Mouse (Mus musculus) embryonic facial prominence, embryonic 14.5 days (tissue): ENCODE data around the gene Upf3b. TPM values are rescaled to one million over a fixed set of nuclear protein-coding genes. Genes with fewer than 3 reads are reported as not detected.

Experiments used
- ATAC-seq: fragments of 200-750 bp; cut with Nextera tagmentation; 2 replicates; pipeline ENCODE4 v1.8.0; 2017; ENCODE audit warnings: low read depth, moderate number of reproducible peaks, moderate TSS enrichment
- DNase-seq: peaks from one replicate; pipeline ENCODE4 v3.0.0-alpha.2; 2015; ENCODE audit warnings: low spot score
- H3K27ac ChIP-seq: fragments of 300-500 bp; sonication (generic); replicated peaks from 2 replicates; pipeline ENCODE4 v1.5.1; 2014; ENCODE audit warnings: low read depth, mild to moderate bottlenecking, low read length, moderate library complexity
- H3K27me3 ChIP-seq: fragments of 300-500 bp; sonication (generic); replicated peaks from 2 replicates; pipeline ENCODE4 v1.6.1; 2014; ENCODE audit warnings: low read length; ENCODE audit not compliant: control insufficient read depth, insufficient read depth
- H3K36me3 ChIP-seq: fragments of 300-500 bp; sonication (generic); 2 replicates; pipeline ENCODE4 v1.6.1; 2014; ENCODE audit warnings: low read length, mixed read lengths; ENCODE audit not compliant: control insufficient read depth, insufficient read depth
- H3K4me1 ChIP-seq: fragments of 300-500 bp; sonication (generic); 2 replicates; pipeline ENCODE4 v1.6.1; 2014; ENCODE audit warnings: antibody characterized with exemption, low read length; ENCODE audit not compliant: control insufficient read depth, insufficient read depth
- H3K4me2 ChIP-seq: fragments of 300-500 bp; sonication (generic); 2 replicates; pipeline ENCODE4 v1.6.1; 2014; ENCODE audit warnings: low read depth, mild to moderate bottlenecking, low read length, moderate library complexity, mixed read lengths
- H3K4me3 ChIP-seq: fragments of 300-500 bp; sonication (generic); 2 replicates; pipeline ENCODE4 v1.5.1; 2014; ENCODE audit warnings: low read depth, mild to moderate bottlenecking, low read length
- H3K9ac ChIP-seq: fragments of 300-500 bp; sonication (generic); 2 replicates; pipeline ENCODE4 v1.6.1; 2014; ENCODE audit warnings: low read depth, mild to moderate bottlenecking, low read length, moderate library complexity, mixed read lengths
- H3K9me3 ChIP-seq: fragments of 300-500 bp; sonication (generic); 2 replicates; pipeline ENCODE4 v1.6.1; 2016; ENCODE audit warnings: low read length; ENCODE audit not compliant: control insufficient read depth
- WGBS: fragments of 180-500 bp; shearing (Covaris S2); extraction: QIAGEN DNeasy Blood & Tissue Kit; methylation state at CpG from one replicate; pipeline ENCODE4 v1.1.7; 2014; 5-methylcytosine and 5-hydroxymethylcytosine counted together
- polyA plus RNA-seq: library from polyadenylated mRNA; unstranded; fragments of >200 nt; fragmentation: Nextera tagmentation; extraction: Ambion mirVana; gene quantifications from 2 replicates; pipeline ENCODE4 v1.2.1, GENCODE M21; 2014

The Upf3b gene
- polyA plus RNA-seq, 1 experiment from 2014 or later: 12.2 TPM

- H3K36me3 ChIP-seq: no peaks in the 10 kb centered on the region
- H3K9me3 ChIP-seq: no peaks in the 10 kb centered on the region
- DNase-seq (no peak), ATAC-seq (no peak)
- no peak overlapping the region for H3K9ac ChIP-seq
- H3K27me3 ChIP-seq: no peaks in the 10 kb centered on the region
- no peak overlapping the region for H3K27ac ChIP-seq
- H3K4me3 ChIP-seq: no peak overlapping the region
- H3K4me1 ChIP-seq: no peaks in the 10 kb centered on the region
- WGBS: 91% methylated on average over 3 of the region's 3 CpGs
- no peak overlapping the region for H3K4me2 ChIP-seq
These were observed 42.8 kb downstream of the Upf3b start for GRCm38 (mm10) chrX:37067299-37067698.

DNA sequence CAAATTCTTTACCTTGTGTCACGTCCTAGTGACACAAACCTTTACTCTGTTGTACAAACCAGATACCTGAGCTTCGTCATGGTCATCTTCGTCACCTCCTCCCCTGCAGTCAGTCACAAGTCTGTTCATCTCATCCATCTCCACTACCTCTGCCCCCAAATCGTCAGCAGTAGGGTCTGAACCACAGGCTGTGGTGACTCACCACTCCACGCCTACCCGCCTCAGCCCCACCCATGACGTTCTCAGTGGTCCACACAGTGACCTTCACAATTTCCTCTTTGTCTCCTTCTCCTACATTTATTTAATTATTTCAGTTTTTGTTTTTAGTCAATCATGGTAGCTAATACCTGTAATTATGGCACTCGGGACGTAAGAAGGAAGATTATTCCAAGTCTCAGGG is 46.2 kb downstream of the Upf3b start:
- Histone ChIP-seq H3K27ac (no peak overlapping the region), H3K9ac (no peak overlapping the region), H3K4me2 (no peak overlapping the region), H3K27me3 (no peaks in the 10 kb centered on the region), H3K9me3 (no peaks in the 10 kb centered on the region), H3K4me3 (no peak overlapping the region), H3K36me3 (no peaks in the 10 kb centered on the region), H3K4me1 (no peaks in the 10 kb centered on the region)
- WGBS: 76% methylated on average over 9 of the region's 9 CpGs
- no peak for ATAC-seq
- DNase-seq: no peak

DNA sequence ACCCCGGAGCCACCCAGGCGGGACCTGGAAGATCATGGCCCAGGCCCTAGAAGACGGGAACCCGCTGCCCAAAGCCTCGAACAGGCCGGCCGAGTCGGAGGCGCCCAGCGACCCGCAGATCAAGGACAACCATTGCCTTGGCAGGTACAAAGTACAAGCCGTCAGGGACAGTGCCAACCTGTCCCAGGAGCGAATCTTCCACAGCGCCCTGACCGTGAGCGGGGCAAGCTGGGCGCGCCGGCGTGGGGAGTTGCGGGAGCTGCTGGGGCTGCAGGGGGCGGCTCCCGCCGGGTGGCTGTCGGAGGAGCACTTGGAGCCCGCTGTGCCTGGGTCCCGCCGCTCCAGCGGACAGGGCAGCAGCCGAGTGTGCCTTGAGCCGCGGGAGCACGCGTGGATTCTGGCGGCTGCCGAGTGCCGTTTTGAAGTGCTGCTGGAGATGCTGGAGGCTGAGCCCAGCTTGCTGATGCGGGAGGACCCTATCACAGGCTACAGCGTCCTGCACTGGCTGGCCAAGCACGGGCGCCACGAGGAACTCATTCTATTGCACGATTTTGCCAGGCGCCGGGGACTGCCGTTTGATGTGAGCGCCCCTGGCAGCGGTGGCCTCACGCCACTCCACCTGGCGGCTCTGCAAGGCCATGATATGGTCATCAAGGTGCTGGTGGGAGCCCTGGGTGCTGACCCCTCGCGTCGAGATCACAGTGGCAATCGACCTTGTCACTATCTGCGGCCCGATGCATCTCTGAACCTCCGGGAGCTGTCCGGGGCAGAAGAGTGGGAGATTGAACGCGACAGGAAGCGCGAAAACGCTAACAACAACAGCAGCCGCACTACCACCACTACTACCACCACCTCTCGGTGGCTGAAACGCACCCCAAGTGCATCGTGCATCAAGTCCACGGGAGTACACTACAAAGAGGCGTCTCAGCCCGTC is 61.0 kb downstream of the Upf3b start:
- no peaks in the 10 kb centered on the region for H3K4me1 ChIP-seq
- peak overlapping the region; percentile 56 for H3K4me2 ChIP-seq
- peak overlapping the region; percentile 36 for H3K4me3 ChIP-seq
- H3K27me3 ChIP-seq: peaks cover 63% of the 10 kb centered on the region
- WGBS: 18% methylated on average over 46 of the region's 70 CpGs
- DNase-seq: no peak
- H3K9me3 ChIP-seq: no peaks in the 10 kb centered on the region
- no peaks in the 10 kb centered on the region for H3K36me3 ChIP-seq
- no peak overlapping the region for H3K9ac ChIP-seq
- no peak for ATAC-seq
- no peak overlapping the region for H3K27ac ChIP-seq

- 21% methylated on average over 24 of the region's 38 CpGs for WGBS
- no peak within 1 kb of the TSS for H3K27ac ChIP-seq
- no peaks in the 10 kb centered on the region for H3K4me1 ChIP-seq
- peak within 1 kb of the TSS; percentile 56 for H3K4me2 ChIP-seq
- peaks cover 63% of the 10 kb centered on the region for H3K27me3 ChIP-seq
- peak within 1 kb of the TSS; percentile 36 for H3K4me3 ChIP-seq
- no peaks in the 10 kb centered on the region for H3K36me3 ChIP-seq
- no peaks in the 10 kb centered on the region for H3K9me3 ChIP-seq
- no peak within 1 kb of the TSS for H3K9ac ChIP-seq
- no peak for ATAC-seq
- DNase-seq: no peak
These were observed 61.8 kb downstream of the Upf3b start, which contains the start of gene Sowahd for GRCm38 (mm10) chrX:37048066-37048889. TSS of gene Sowahd (plus strand) at chrX:37048845.

DNA sequence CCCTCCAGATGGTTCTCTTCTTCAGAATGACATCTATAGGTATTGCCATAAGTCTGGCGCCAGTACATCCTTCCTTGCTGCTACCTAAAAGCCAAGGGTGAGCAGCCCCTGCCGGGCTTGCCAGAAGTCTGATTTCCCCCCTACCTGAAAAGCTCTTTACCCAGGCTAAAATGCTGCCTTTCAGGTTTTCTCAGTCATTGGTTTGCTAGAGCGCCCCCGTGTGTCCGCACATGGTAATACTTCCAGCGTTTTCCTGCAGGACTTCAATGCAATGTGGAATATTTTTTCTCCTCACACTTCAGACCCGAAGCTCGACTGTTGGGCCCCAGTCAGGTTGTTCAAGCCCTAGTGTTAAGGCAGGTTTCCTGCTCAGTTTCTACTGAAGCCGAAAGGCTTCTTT is 67.4 kb downstream of the Upf3b start:
- WGBS: 20% methylated on average over 9 of the region's 9 CpGs
- Histone ChIP-seq H3K36me3 (no peaks in the 10 kb centered on the region), H3K4me2 (no peak overlapping the region), H3K9ac (no peak overlapping the region), H3K27ac (no peak overlapping the region), H3K4me1 (no peaks in the 10 kb centered on the region), H3K9me3 (no peaks in the 10 kb centered on the region), H3K4me3 (no peak overlapping the region), H3K27me3 (peaks cover 20% of the 10 kb centered on the region)
- peak; percentile 20 for DNase-seq
- ATAC-seq: no peak

Other genes starting within 250 kb of the Upf3b start
- 124 and 125 TPM in 2 replicates for gene Ube2a, start 236.4 kb downstream of the Upf3b start, polyA plus RNA-seq
- 31.9 and 33.9 TPM in 2 replicates for gene C330007P06Rik, start 236.2 kb downstream of the Upf3b start, polyA plus RNA-seq
- gene Nkrf, start 207.4 kb downstream of the Upf3b start, polyA plus RNA-seq: 2.6 and 2.7 TPM in 2 replicates
- 30.5 and 37.3 TPM in 2 replicates for gene Sept6, start 118.5 kb downstream of the Upf3b start, polyA plus RNA-seq
- 0.30 and 0.35 TPM in 2 replicates for gene Sowahd, start 61.5 kb downstream of the Upf3b start, polyA plus RNA-seq
- gene Rpl39, start 24.9 kb downstream of the Upf3b start, polyA plus RNA-seq: 616 and 763 TPM in 2 replicates
- gene Nkap, start 16.5 kb upstream of the Upf3b start, polyA plus RNA-seq: 12.6 and 13.2 TPM in 2 replicates
- gene Akap14, start 58.5 kb upstream of the Upf3b start, polyA plus RNA-seq: 0.26 and 0.82 TPM in 2 replicates
- 469 and 531 TPM in 2 replicates for gene Ndufa1, start 80.8 kb upstream of the Upf3b start, polyA plus RNA-seq
- 8.8 and 9.9 TPM in 2 replicates for gene Rnf113a1, start 80.9 kb upstream of the Upf3b start, polyA plus RNA-seq
- not detected in 2 replicates for gene Gm9, start 100.7 kb upstream of the Upf3b start, polyA plus RNA-seq
- gene Rhox1, start 111.9 kb upstream of the Upf3b start, polyA plus RNA-seq: not detected in 2 replicates
- not detected in 2 replicates for gene Rhox2a, start 134.7 kb upstream of the Upf3b start, polyA plus RNA-seq
- gene Rhox3a, start 139.6 kb upstream of the Upf3b start, polyA plus RNA-seq: not detected in 2 replicates
- not detected in 2 replicates for gene Rhox4a, start 155.0 kb upstream of the Upf3b start, polyA plus RNA-seq